9 mouse cellular contexts compared by ENCODE assay signal in genomic region chr15:98727443-98728321, GRCm38 (mm10). TPM values are rescaled to one million over a fixed set of nuclear protein-coding genes. Genes with fewer than 3 reads are reported as not detected.
DNase-seq lines count a peak whose midpoint lies in the region; ATAC-seq lines count a peak whose summit lies in the region.
"Had no signal": no experiment of that assay in that cellular context is flagged by ENCODE, and none has a peak within 500 bp of the region (broad histone marks: within the 10 kb centered on the region; RNA-seq: fewer than 3 reads in every experiment).

Gene Fkbp11 (minus strand): TSS chr15:98728198.

- WGBS in forebrain, embryonic 13.5 days = under 1% methylated on average over 39 of the region's 39 CpGs
- 1% methylated on average over 39 of the region's 39 CpGs for WGBS in large intestine, adult 2 months
- under 1% methylated on average over 39 of the region's 39 CpGs for WGBS in stomach, embryonic 14.5 days

- DNase-seq in left cerebral cortex, postnatal 4 days = peak; percentile 43
- no peak for DNase-seq in left cerebral cortex, adult 11 months (ENCODE audit: low spot score)
- DNase-seq in heart, postnatal 36 days = peak; percentile 57 to 58
- no peak for DNase-seq in large intestine, adult 2 months (ENCODE audit: low read depth, low spot score)

- ATAC-seq in cerebellum, adult (ENCODE audit: insufficient number of reproducible peaks, low FRiP score, low TSS enrichment) = peak; percentile 45; the same call in 1 of the 2 replicates
- ATAC-seq in forebrain, embryonic 13.5 days = peak; percentile 81
- peak; percentile 83 for ATAC-seq in megakaryocyte-erythroid progenitor cell, adult 5-6 weeks (replicated peaks; ENCODE audit: low FRiP score, low TSS enrichment, poor library complexity, severe bottlenecking)
- ATAC-seq in stomach, embryonic 14.5 days (ENCODE audit: insufficient number of reproducible peaks, insufficient read depth, low FRiP score, low read depth) = peak; percentile 84
- ATAC-seq: Patski had no signal

- intact Hi-C loops in left cerebral cortex, postnatal 4 days (cut with DNase I) = no loop called here
- intact Hi-C loops in heart, postnatal 36 days (cut with DNase I) = no loop called here

- H3K4me1 ChIP-seq in forebrain, embryonic 13.5 days = peaks cover 26% of the 10 kb centered on the region
- 0 out of 2 replicates have a peak, but pooled peaks cover 12% of the 10 kb centered on the region for H3K4me1 ChIP-seq in stomach, embryonic 14.5 days (ENCODE audit: control insufficient read depth, insufficient read depth, low read length)

- H3K9me3 ChIP-seq in forebrain, embryonic 13.5 days (replicated peaks) = no peaks in the 10 kb centered on the region
- H3K9me3 ChIP-seq in stomach, embryonic 14.5 days (ENCODE audit: control insufficient read depth, low read depth, low read length) = no peaks in the 10 kb centered on the region

- peak within 1 kb of the TSS; percentile 86 for H3K4me2 ChIP-seq in forebrain, embryonic 13.5 days
- peak within 1 kb of the TSS; percentile 98 for H3K4me2 ChIP-seq in stomach, embryonic 14.5 days (replicated peaks; ENCODE audit: low read depth, low read length)

- H3K4me3 ChIP-seq in forebrain, embryonic 13.5 days = peak within 1 kb of the TSS; percentile 47
- H3K4me3 ChIP-seq in stomach, embryonic 14.5 days (ENCODE audit: low read depth, low read length) = peak within 1 kb of the TSS; percentile 59

- peaks cover 36% of the 10 kb centered on the region for H3K27me3 ChIP-seq in forebrain, embryonic 13.5 days
- no peaks in the 10 kb centered on the region for H3K27me3 ChIP-seq in stomach, embryonic 14.5 days (ENCODE audit: control insufficient read depth, insufficient read depth, low read length)
- H3K27me3 ChIP-seq: Patski had no signal

- peak within 1 kb of the TSS; percentile 63 for H3K9ac ChIP-seq in forebrain, embryonic 13.5 days
- peak within 1 kb of the TSS; percentile 57 for H3K9ac ChIP-seq in stomach, embryonic 14.5 days (replicated peaks; ENCODE audit: low read depth, low read length)

- no peaks in the 10 kb centered on the region for H3K36me3 ChIP-seq in forebrain, embryonic 13.5 days (ENCODE audit: poor library complexity, severe bottlenecking)
- H3K36me3 ChIP-seq in stomach, embryonic 14.5 days (ENCODE audit: control insufficient read depth, insufficient read depth, low read length) = no peaks in the 10 kb centered on the region

- no peak within 1 kb of the TSS for H3K27ac ChIP-seq in forebrain, embryonic 13.5 days
- no peak within 1 kb of the TSS for H3K27ac ChIP-seq in stomach, embryonic 14.5 days (ENCODE audit: low read length)

RNA-seq across cellular contexts. Expression of gene Fkbp11, which starts in this region (rescaled TPM):
- 1 to 10 TPM; 2.7 to 3.5 TPM for total RNA-seq in left cerebral cortex, postnatal 4 days (2021)
- polyA plus RNA-seq in forebrain, embryonic 13.5 days (2015; fragmentation: Nextera tagmentation; extraction: Ambion mirVana) = 3.0 and 4.9 TPM in 2 replicates
- 1 to 10 TPM; 6.2 to 6.7 TPM for total RNA-seq in heart, postnatal 36 days (2021)
- 20.4 and 28.9 TPM in 2 replicates for polyA plus RNA-seq in large intestine, adult 2 months (2012; rRNA removed)
- 5.5 and 6.1 TPM in 2 replicates for total RNA-seq in megakaryocyte-erythroid progenitor cell, adult 5-6 weeks (2014; fragmentation: Nextera tagmentation)
- 5.8 and 6.9 TPM in 2 replicates for total RNA-seq in megakaryocyte-erythroid progenitor cell, adult 5-6 weeks (2017)
- 38.1 and 39.2 TPM in 2 replicates for polyA plus RNA-seq in stomach, embryonic 14.5 days (2014; fragmentation: Nextera tagmentation; extraction: Ambion mirVana)

Comparison
In these comparisons a context has a peak if more than half of its experiments do, and no peak if none do; other contexts are left out.
1. DNase-seq: peak in left cerebral cortex, postnatal 4 days (single experiment) and heart, postnatal 36 days (2 of 2); none in left cerebral cortex, adult 11 months (single experiment) and large intestine, adult 2 months (single experiment).
2. Peak in every context shown above with its lines, with median percentiles within 50 percentile points of each other: ATAC-seq.